Mouse (Mus musculus) thymus, postnatal 25 days (tissue): ENCODE results near the gene Tmcc1.

Experiments used
- DNase-seq: peaks from one replicate; pipeline ENCODE4 v3.0.0; 2022

The Tmcc1 gene

DNA sequence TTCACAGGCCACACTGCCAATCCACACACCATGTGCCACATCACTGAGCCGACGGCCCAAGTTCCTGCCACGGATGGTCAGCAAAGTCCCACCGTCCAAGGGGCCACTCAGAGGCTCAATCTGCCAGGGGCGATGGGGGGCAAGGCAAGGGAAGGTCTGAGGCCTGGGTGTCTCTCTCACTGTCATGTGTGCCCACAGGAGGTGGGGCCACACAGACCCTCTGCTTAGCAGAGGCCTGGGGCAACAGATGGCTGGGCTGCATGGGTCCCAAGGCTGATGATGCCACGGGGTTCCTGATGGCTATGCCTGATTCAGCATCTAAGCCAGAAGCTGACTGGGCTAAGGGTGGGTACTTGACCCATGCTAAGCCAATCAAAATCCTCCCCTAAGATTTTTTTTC lies 224.6 kb downstream of the Tmcc1 start:
- DNase-seq: no peak
